Mouse (Mus musculus) brain, adult 10 weeks (tissue): ENCODE results near the gene 1700022I11Rik. TPM values are rescaled to one million over a fixed set of nuclear protein-coding genes. Genes with fewer than 3 reads are reported as not detected.

Source experiments
- polyA plus RNA-seq: library from polyadenylated mRNA; stranded (reverse); fragments of 350-450 nt; fragmentation: Illumina TruSeq; extraction: RNeasy Lipid Tissue Mini Kit (QIAGEN cat#74804); gene quantifications from one replicate; pipeline ENCODE4 v1.2.3, GENCODE M21; 2015; ENCODE audit warnings: low read depth, low replicate concordance

The 1700022I11Rik gene
- not detected for polyA plus RNA-seq

GRCm38 (mm10) chr4:42969304-42969703, at the start of gene 1700022I11Rik:
Gene 1700022I11Rik (plus strand): TSS chr4:42969604.

GRCm38 (mm10) chr4:42949676-42950051, 19.7 kb upstream of the 1700022I11Rik start, which contains the start of gene Dnajb5:
Gene Dnajb5 (plus strand): TSS chr4:42949814.

GRCm38 (mm10) chr4:43000141-43000986, 31.0 kb downstream of the 1700022I11Rik start, which contains the start of gene Vcp:
Gene Vcp (minus strand): TSS chr4:43000507.

DNA sequence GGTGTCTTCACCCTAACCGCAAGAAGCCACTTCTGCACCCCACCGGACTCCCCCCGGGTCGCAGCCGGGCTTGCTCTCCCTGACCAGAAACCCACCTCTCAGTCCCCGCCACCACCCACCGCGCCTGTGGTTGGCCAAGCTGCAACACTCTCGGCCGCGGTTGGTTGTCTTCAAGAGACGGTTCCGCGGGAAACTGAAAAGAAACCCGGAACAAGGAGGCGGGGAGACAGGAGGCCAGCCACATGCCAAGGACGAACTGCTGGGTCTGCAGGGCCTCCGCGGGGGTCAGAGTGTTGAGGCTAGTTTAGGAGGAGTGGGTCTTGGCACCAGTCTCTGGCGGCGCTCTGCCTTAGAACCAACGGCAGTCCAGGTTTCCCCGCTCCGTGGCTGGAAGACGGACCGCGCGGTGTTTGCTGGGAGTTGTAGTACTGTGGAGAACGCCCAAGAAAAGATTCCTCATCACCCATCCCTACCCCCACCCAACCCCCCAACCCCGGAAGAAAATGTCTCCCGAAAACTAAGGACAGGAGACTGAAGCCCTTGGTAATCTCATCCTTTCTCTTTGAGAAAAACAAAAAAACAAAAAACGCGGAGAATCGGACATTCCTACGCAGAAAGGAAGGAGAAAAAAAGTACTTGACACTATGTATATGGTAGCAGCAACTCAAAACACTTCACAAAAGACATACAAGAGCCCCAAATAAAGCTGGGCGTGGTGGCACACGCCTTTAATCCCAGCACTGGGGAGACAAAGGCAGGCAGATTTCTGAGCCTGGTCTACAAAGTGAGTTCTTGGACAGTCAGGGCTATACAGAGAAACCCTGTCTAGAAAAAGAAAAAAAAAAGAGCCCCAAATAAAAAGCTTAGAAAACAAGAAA, 41.0 kb downstream of the 1700022I11Rik start, which contains the start of gene Fancg:
Gene Fancg, minus strand, starts transcription at position 346 of the 878 bp plus-strand sequence.

GRCm38 (mm10) chr4:43025084-43025960, 55.9 kb downstream of the 1700022I11Rik start, which contains the start of gene Pigo:
Gene Pigo (minus strand): TSS chr4:43025819.

GRCm38 (mm10) chr4:43031237-43031995, 62.0 kb downstream of the 1700022I11Rik start, which contains the start of gene Stoml2:
Gene Stoml2 (minus strand): TSS chr4:43031710.

Other genes with a start within 250 kb of the 1700022I11Rik start
- gene 4930578G10Rik, start 234.1 kb upstream of the 1700022I11Rik start, polyA plus RNA-seq: 1.2 TPM
- gene Ccl19, start 213.0 kb upstream of the 1700022I11Rik start, polyA plus RNA-seq: not detected
- gene Ccl21a, start 195.6 kb upstream of the 1700022I11Rik start, polyA plus RNA-seq: not detected
- gene Fam205a1, start 115.7 kb upstream of the 1700022I11Rik start, polyA plus RNA-seq: 0.18 TPM
- 0.76 TPM for gene Gm12394, start 112.8 kb upstream of the 1700022I11Rik start, polyA plus RNA-seq
- gene Fam205c, start 95.4 kb upstream of the 1700022I11Rik start, polyA plus RNA-seq: not detected
- 194 TPM for gene Phf24, start 52.9 kb upstream of the 1700022I11Rik start, polyA plus RNA-seq
- 155 TPM for gene Dnajb5, start 19.8 kb upstream of the 1700022I11Rik start, polyA plus RNA-seq
- gene Vcp, start 30.9 kb downstream of the 1700022I11Rik start, polyA plus RNA-seq: 202 TPM
- 12.4 TPM for gene Fancg, start 40.9 kb downstream of the 1700022I11Rik start, polyA plus RNA-seq
- 15.2 TPM for gene Pigo, start 56.2 kb downstream of the 1700022I11Rik start, polyA plus RNA-seq
- 139 TPM for gene Stoml2, start 62.1 kb downstream of the 1700022I11Rik start, polyA plus RNA-seq
- gene Fam214b, start 76.6 kb downstream of the 1700022I11Rik start, polyA plus RNA-seq: 25.3 TPM
- gene Unc13b, start 89.3 kb downstream of the 1700022I11Rik start, polyA plus RNA-seq: 29.6 TPM